Mouse (Mus musculus) left cerebral cortex, postnatal 14 days (tissue): ENCODE measurements around the gene Neb. TPM values are rescaled to one million over a fixed set of nuclear protein-coding genes. Genes with fewer than 3 reads are reported as not detected.
A peak's percentile ranks its signal among the peaks of the same experiment; 100 is the strongest.

ENCODE experiments used
- DNase-seq, 2 experiments: peaks; one replicate each; pipeline ENCODE4 v3.0.0; 2021 to 2022; ENCODE audit warnings: low spot score in 2 of 2, mixed read lengths in 1 of 2
- intact Hi-C: fragments of 180-260 bp; cut with DNase I; formaldehyde crosslinking; loops from one replicate; pipeline ENCODE4 v1.15.1; 2025
- total RNA-seq, 2 experiments: library from RNA; stranded (reverse); gene quantifications; 2 replicates each; pipeline ENCODE4 v1.2.3; 2021

Neb gene
- total RNA-seq, 2 experiments from 2014 or later = 2.0 to 2.7 TPM

DNA sequence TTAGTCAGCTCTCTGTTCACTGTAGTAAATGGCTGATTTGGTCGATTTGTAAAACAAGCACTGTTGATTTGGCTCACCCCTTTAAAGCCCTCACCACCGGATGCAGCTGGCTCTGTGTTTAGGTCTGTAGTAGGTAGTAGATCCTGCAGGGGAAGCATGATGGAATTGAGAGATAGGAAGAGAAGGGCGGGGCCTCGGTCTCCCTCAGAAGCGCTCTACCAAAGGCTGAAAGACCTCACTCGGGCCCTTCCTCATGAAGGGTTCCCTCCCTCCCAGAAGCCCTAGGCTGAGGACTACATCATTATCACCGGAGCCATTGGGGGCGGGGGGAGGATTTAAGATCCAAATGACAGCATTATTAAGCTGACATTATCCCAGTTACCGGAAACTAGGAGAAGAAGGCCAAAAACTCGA, 581 bp upstream of the Neb start:
- DNase-seq = peak in 1 of 2 experiments; percentile 12
- intact Hi-C loops = no loop called here

DNA sequence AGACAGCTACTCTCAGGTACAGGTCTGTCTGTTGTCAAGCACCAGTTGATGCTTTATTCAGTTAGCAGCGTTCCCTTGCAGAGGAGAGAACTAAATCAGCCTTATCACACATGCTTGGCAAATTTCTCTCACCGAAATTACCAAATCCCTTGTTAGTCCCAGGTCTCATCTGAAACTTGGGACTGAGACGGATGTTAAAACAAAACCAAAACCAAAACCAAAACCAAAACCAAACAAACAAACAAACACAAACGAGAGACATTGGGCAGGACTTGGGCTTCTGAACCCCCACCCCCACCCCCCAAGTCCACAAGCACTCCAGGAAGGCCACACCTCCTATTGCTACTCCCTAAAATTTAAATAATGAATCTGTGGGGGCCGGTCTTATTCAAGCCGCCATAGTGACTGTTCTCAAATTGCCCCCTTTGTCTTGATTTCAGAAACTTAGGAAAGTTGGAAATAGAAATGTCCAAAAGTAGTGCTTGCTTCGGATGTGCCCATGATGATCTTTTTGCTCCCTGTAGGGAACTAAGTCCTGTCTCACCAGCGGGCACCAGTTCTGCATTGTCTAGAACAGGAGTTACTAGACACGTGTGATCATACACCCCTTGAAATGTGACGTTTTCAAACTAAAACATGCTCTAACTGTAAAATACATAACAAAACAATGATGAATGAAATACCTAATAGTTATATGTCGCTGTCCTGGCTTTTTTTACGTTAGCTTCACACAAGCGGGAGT, 397 bp downstream of the Neb start:
- intact Hi-C loops = no loop called here
- DNase-seq = no peak

DNA sequence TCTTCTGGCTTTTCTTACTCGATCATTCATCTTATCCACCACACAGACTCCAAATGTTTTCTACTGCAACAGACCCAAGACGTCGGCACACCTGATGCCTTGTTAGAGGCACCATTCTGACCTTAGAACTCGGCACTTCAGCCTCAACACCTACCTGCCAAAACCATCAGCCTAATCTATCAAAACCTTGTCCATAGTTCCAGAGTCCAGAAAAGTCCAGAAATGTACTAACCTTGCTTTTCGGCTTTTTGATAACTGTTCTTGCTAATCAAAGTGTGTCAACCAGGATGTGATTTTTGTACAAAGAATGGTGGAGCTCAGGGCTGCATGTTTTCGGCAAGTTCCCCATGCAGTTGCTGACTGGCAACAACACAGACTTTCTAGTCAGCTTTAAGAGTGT, 3.6 kb downstream of the Neb start:
- no peak for DNase-seq
- intact Hi-C loops = no loop called here

DNA sequence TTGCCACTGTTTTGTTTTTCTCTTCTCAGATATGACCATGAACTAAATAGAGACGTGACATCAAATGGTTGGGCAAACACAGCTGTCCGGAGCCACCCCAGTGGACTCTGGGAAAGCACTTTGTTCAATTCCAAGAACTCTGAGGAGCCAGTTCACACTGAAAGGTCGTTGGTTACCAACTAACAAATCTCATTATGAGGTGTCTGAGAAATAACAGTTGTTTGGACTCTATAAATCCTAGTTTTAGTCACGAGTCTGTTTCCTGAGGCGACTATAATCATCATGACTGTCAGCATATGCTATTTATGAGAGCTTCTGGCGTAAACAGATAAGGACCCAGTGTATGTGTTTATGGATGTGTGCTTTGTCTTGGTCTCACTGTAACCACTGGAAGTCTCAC, 5.8 kb downstream of the Neb start:
- intact Hi-C loops = no loop called here
- no peak for DNase-seq

DNA sequence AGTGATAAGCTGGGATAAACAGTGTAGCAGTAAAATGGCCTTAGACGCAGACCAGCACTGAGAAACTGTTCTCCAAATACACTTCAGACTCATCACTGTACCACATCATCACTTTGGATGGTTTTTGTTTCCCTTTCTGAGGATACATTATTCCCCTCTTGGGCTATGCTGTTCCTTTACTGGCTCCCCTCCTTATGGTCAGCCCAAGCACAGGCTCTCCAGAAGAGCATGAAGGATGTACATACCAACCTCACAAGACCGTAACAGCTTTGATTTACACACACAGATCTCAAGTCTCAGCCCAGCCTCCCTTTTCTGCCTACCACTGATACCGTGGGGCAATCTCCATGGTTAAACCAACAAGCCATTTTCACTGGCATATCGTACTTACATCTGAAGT, 6.2 kb downstream of the Neb start:
- no peak for DNase-seq
- intact Hi-C loops = no loop called here

DNA sequence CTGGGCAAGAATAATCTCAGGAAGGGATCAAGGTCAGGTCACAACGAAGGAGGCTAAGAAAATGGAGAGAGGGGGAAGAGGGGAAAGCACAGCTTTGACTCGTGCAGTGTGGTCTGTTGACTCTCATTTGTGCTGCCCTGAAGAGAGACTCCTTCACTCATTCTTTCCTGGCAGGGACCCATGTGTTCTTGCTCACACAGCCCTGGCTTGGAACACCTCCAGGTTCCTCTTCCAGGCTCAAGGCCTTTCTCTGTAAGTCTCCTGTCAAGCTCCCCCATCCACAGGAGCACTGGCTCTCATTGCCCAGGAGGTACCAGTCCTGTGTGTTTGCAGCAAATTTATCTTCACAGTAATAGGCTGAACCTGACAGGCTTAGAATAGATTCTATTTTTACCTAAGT, 7.2 kb downstream of the Neb start:
- no peak for DNase-seq
- intact Hi-C loops = no loop called here

DNA sequence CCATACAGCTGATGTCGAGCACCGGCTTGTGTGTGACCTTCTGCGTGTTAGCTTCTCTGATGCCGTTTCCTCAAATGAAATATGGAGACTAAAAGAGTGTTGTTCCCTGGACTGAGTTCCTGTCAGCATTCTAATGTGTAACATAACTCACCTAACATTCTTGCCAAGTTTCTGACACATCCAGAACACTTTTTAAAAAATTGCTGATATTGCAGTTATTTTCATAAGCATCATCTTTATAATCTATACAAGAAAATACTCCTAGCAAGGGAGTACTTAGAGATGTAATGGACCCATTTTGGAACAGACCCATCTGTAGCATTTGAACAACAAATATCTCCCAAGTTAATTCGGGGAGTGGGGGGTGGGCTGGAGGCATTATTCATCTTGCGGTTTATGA, 8.7 kb downstream of the Neb start:
- no peak for DNase-seq
- intact Hi-C loops = no loop called here

DNA sequence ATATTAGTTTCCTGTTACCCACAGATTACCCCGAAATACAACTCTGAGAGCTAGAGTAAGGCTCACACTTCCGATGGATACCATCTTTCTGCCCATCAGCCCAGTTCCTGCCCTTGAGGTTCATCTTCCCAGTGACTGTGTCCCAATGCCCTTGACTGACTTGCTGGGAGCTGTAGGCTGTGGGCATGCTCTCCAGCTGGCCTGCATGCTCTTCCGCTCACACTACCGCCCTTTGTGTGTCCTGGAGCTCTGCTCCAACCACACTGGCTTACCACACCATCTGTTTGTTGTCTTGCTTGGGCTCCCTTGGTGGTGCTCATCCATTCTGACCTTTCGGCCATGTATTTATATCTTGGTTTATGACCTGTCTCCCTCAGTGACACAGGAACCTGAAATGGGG, 10.6 kb downstream of the Neb start:
- intact Hi-C loops = no loop called here
- DNase-seq = no peak

DNA sequence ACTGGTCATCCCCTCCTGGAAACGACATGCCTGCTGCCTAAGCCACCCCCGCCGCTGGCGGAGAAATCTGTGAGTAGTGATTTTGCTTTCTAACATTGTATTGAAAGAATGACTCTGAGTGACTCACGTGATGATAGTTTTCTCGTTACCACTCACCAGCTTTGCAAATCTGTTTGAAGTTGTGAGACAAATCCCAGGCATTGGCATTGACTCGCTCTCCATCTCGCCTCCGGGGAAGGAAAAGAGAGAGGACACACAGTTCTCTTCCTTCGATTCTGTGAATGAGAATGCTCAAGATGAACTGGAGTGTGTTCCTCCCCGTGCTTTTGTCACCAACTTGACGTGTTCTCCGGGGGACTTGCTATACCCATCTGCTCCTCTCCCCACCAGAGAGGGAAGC, 11.0 kb downstream of the Neb start:
- intact Hi-C loops = no loop called here
- DNase-seq = peak; percentile 16 to 35

DNA sequence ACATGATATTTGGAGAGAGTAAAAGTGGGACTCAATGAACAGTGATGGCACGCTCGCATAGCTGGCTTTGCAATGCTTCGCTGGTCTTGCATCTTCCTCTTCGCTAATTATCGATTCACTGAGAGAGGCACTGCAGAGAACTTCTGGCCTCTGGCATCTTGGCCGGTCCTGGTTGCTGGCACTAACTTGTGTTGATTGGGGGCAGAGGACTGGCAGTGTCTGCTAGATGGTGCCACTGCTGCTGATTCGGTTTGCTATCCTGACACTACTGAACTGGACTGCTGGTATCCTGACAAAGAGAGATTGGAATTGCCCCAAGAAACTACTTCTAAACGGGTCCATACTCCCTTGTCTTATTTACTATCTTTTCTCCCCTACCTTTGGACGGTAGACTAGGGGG, 17.2 kb downstream of the Neb start:
- intact Hi-C loops = no loop called here

DNA sequence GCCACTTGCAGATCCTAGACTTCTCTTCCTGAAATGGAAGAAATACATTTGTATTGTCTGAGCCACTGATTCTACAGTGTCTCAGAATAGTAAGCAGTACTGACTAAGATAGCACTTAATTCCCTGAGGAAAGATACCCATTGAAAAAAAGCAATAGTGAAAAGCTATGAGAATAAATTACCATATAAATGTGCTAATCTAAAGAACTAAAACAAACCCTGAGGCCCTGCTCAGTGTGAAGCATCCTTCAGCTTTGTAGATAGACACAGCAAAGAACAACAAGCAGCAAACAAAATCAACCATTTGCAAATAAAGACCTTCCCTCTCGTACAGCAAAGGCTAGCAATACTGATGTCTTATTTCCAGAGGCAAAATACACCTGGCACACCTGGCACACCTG, 18.6 kb downstream of the Neb start:
- intact Hi-C loops = no loop called here
- no peak for DNase-seq

More for the DNA sequence above, 17.2 kb downstream of the Neb start:
- no peak for DNase-seq

DNA sequence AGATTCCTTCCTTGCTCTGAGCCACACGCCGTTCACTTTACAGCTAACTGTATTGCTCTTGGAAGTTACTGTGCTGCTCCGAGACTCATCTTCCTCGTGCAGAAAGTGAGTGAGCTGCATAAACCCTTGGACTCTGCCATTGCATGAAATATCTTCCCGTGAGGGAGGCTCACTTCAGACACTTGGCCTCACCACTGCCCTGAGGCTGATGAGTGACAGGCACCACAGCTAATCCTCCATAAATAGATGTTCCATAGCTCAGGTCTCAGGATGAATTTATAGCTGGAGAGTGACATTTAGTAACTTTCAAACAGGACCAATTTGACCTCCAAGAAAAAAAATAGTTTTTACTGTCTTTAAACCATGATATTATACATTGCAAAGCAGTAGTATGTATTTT, 20.1 kb downstream of the Neb start:
- DNase-seq = no peak
- intact Hi-C loops = no loop called here

DNA sequence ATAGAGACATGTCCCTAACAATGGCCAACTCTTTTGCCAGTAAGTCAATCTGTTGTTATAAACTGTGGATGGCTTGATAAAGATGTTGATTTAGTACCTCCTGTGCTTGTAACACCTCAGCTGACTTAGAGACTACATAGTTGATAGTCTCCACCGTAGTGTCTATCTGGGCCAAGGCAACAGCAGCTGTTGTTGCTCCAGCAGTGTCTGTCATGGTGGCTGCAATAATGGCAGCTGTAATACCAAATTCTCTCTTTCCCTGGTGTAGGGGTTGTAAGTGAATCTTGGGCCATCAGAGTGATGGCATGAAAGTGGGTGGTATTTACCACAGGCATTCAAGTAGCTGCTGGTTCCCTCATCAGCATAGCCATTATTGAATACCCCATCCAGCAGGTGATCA, 27.2 kb downstream of the Neb start:
- intact Hi-C loops = no loop called here
- DNase-seq = no peak

DNA sequence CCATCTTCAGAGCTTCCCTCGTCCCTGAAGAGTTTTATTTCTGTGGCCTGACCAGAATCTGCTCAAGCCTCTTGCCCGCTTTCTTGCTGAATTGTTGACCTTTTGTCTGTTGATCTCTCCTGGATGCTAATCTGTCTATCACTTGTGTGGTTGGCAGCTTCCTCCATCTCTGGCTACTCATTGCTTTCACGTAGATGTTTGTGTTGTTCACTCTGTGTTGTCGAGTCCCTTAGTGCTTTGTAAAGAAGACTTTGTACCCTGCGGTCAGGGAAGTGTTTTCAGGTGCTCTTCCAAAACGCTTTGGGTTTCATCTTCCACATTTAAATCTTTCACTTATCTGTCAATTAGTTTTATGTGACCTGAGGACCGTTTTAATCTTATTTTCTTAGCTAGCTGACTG, 37.3 kb downstream of the Neb start:
- intact Hi-C loops = no loop called here
- no peak for DNase-seq

DNA sequence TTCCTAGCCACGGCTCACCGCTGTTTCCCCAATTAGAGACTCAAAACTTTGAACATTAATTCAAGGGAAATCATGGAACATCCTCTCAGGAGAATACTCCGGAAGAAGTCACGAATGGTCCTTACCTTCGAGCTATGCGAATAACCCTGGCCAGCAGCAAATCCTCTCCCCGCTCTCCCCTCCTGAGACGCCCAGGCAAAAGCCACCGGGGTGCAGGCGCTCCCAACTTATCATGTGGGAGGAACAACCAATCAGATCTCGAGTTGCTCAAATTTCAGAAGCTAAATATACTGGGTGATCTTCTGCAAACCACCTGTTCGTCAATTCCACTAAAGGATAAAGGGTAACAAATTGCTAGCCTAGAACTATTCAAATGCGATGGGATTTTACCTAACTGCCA, 42.7 kb downstream of the Neb start:
- DNase-seq = no peak
- intact Hi-C loops = no loop called here

DNA sequence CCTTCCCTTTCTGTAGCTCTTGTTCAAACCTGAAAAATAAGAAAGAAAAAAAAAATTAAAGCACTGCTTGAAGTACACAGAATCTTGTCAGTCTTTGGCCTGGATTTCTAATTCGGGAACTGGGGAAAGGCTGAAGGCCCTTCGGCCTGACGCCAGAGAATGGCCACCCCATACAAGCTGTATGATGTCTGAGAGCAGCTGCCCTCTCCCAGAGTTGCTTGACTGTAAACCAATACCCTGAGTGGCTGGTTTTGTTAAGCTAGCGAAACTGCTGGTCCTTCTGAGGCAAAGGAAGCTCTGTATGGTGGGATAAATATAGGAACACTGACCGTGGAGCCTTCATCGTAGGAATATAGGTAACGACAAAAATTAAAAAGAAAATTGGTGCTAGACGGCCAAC, 43.2 kb downstream of the Neb start:
- intact Hi-C loops = no loop called here

DNA sequence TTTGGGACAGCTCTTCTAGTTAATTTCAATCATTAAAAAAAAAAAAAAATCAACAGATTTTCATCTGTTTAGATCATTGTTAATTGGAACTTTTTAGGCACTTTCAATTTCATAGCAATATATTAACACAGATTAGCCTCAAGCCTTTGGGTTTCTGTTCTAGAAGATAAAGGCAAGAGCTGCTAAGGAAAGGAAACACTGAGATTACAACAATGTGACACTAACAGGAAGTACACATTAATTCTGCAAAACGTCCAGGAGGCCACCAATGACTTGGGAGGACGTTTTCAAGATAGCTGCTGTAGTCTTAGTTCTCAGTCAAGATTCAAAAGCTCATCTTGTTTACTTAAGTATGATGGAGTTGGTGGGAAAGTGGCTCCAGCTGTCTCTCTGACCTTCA, 44.7 kb downstream of the Neb start:
- DNase-seq = no peak
- intact Hi-C loops = no loop called here

More for the DNA sequence above, 43.2 kb downstream of the Neb start:
- DNase-seq = no peak

DNA sequence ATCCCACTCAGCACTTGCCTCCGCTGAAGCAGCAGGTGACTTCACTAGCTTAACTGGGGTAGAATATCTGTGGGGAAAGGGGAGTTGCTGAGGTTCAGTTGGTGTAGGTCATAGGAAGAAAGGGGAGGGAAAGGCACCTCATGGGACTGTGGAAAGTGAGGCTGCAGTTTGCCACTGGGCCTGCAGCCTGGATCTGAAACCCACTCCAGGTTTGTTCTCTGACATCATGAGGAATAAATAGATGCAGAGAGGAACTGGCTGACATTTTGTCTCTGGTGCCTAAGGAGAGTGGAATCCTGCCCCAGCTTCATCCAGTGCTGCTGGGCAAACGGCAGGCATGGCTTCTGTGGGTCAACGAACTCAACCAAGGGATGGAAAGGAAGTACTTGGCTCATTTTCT, 46.5 kb downstream of the Neb start:
- intact Hi-C loops = no loop called here
- no peak for DNase-seq

DNA sequence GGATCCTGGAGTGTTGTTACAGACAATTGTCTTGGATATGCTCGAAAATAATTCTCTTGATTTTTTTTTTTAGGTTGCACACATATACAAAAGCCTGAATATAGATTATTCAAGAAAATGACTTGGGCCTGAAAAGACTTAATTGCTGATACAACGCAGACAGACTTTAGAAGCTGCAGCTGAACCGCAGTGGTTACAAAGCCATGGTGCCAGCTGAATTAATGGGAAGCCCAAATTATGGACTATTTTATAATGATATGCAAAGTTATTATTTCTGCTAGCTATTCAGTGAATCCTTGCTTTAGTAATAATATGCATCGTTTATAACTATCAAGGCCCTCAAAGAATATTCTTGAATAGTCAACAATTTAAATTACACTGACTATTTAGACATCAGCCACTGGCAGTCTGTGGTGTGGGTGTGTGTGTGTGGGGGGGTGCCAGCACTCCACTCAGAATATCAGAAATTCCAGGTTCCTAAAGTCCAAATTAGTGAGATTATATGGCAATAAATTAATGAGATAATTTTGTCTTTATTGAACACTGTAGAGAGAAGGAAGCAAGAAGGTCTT, 50.9 kb downstream of the Neb start:
- intact Hi-C loops = no loop called here
- no peak for DNase-seq

DNA sequence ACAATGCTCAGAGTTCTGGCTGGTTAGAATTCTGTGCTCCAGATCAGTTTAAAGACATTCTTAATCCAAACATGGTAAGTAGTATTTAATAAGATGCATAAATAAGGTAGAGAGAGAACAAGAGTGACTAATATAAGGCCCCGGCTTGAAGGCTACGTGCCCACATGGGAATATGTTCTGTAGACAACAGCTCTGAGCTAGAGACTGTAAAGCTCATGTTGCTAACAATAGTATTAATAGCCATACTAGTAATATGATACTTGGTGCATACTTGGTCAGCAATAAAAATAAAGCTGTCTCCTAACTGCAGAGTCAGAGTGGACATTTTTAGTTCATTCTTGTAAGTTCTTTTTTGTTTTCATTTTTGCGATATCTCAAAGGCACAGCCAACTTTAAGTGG, 56.4 kb downstream of the Neb start:
- intact Hi-C loops = no loop called here
- no peak for DNase-seq

DNA sequence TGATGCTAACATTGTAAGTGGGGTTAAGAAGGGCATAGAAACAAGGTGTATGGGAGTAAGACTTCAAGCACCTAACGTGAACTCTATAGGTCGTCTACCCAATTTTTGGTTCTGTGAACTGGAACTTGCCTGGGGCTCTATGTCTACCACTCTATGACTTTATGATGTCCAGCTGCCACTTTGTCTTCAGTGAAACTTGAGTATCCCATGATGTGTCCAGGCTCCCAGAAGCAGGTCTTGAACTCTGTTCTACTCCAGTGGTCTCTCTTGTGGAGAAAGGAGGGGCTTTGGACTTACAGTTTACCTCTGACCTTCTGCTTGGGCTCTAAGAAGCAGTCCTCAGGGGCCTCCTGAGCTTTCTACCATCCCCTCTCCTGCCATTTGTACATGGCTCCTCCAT, 58.1 kb downstream of the Neb start:
- intact Hi-C loops = no loop called here
- DNase-seq = no peak
